Mouse (Mus musculus) C2C12 (cell line): Measurements from ENCODE around the gene Asl.

Source experiments
- CEBPB ChIP-seq: IDR thresholded peaks from one replicate; pipeline ENCODE4 v1.6.1; 2011; ENCODE audit warnings: low read depth, mild to moderate bottlenecking, control low read depth, moderate library complexity
- CTCF ChIP-seq: IDR thresholded peaks from one replicate; pipeline ENCODE4 v1.5.1; 2011; ENCODE audit not compliant: control insufficient read depth, insufficient read depth, insufficient read length
- FOSL1 ChIP-seq: IDR thresholded peaks from one replicate; pipeline ENCODE4 v1.8.0; 2011; ENCODE audit warnings: mild to moderate bottlenecking, low read length; ENCODE audit not compliant: poor library complexity, insufficient read depth, severe bottlenecking
- MAX ChIP-seq: IDR thresholded peaks from one replicate; pipeline ENCODE4 v1.6.1; 2011; ENCODE audit warnings: mild to moderate bottlenecking, control low read depth
- MYOD1 ChIP-seq: IDR thresholded peaks from one replicate; pipeline ENCODE4 v1.6.1; 2011; ENCODE audit warnings: low read depth; ENCODE audit not compliant: control insufficient read depth, insufficient read length
- MYOG ChIP-seq: IDR thresholded peaks from one replicate; pipeline ENCODE4 v1.6.1; 2011; ENCODE audit not compliant: control insufficient read depth, insufficient read length; ENCODE audit errors: extremely low read depth
- USF1 ChIP-seq: IDR thresholded peaks from one replicate; pipeline ENCODE4 v1.6.1; 2011; ENCODE audit warnings: low read depth, mild to moderate bottlenecking, control low read depth, moderate library complexity

- TF ChIP-seq CTCF (no peak), MYOG (no peak), MAX (no peak), FOSL1 (no peak), USF1 (no peak), MYOD1 (no peak), CEBPB (no peak)
Measured at GRCm38 (mm10) chr5:130059413-130060328, 30.6 kb upstream of the Asl start.
